Mouse (Mus musculus) left cerebral cortex, postnatal 36 days (tissue): Measurements from ENCODE around the gene Slc31a1. TPM values are rescaled to one million over a fixed set of nuclear protein-coding genes. Genes with fewer than 3 reads are reported as not detected.

Experiments used
- DNase-seq, 2 experiments: peaks; one replicate each; pipeline ENCODE4 v3.0.0; 2021 to 2022; ENCODE audit warnings: low spot score in 2 of 2, mixed read lengths in 1 of 2
- intact Hi-C: fragments of 180-260 bp; cut with DNase I; formaldehyde crosslinking; loops from one replicate; pipeline ENCODE4 v1.15.1; 2025
- total RNA-seq, 2 experiments: library from RNA; stranded (reverse); gene quantifications; 2 replicates each; pipeline ENCODE4 v1.2.3; 2021

The Slc31a1 gene
- total RNA-seq, 2 experiments from 2014 or later = 14.2 to 15.2 TPM

GRCm38 (mm10) chr4:62361571-62361970, 1.0 kb downstream of the Slc31a1 start:
- intact Hi-C loops = loop anchor here (2.0 kb wide), 1 partner anchor 47 kb away; the partner anchor contains the start of genes Cdc26 and Prpf4
- no peak for DNase-seq

DNA sequence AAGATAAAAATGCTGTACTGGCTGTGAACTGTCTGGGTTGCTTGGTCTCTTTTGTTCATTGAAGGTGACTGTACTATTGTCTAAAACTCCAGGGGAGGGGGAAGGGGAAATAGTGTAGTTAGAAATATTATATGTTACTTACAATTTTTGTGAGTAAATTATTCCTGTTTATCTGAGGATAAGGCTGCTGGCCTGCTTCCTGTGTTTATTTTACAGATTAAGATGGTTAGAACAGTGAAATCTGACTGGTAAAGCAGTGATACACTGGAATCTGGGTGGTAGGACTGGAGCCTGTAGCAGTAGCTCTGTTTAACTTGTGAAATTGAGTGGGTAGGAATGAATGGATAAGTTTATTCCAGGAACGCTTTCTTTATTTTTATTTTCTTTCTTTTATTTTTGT, 1.5 kb downstream of the Slc31a1 start:
- DNase-seq = no peak
- intact Hi-C loops = loop anchor here (2.0 kb wide), 1 partner anchor 47 kb away; the partner anchor contains the start of genes Cdc26 and Prpf4

GRCm38 (mm10) chr4:62362437-62362836, 1.9 kb downstream of the Slc31a1 start:
- intact Hi-C loops = no loop called here

GRCm38 (mm10) chr4:62364299-62364698, 3.8 kb downstream of the Slc31a1 start:
- DNase-seq = no peak
- intact Hi-C loops = no loop called here

More at GRCm38 (mm10) chr4:62362437-62362836, 1.9 kb downstream of the Slc31a1 start:
- no peak for DNase-seq

DNA sequence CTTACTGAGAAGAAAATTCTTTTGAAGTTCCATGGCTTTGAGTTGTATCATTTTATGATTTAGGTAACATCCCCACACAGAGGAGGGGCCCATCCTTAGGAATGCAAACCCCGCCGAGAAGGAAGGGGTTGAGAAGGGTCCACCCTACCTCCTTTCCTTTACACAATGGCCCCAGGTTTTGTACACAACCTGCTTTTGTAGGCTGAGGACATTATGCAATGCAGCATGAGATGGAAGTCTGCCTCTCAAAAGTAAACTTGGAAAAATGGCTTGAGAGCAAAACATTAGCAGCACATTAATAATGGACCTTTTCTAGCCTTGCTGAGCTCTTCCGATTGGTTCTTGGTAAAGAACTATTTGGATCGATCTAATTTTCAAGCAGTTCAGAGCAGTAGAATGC, 5.8 kb downstream of the Slc31a1 start:
- intact Hi-C loops = no loop called here
- no peak for DNase-seq

GRCm38 (mm10) chr4:62367586-62367985, 7.1 kb downstream of the Slc31a1 start:
- intact Hi-C loops = no loop called here
- no peak for DNase-seq

DNA sequence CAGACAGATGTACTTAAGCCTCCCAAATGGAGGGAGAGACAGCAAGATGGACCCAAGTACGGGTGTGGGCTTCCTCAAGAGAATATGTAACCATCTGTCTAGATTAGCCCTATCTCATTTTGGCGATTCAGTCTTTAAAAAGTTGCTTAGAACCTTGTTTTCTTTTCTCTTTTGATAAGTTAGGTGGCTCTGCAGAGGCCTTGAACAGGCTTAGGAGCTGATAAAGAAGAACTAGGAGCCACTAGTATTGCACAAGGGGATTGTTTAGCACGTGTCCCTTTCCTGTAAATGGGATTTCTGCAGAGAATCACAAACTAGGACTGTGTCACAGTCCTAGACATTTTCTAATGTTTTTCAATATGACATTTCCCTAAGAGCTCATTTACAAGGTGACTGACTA, 8.6 kb downstream of the Slc31a1 start:
- intact Hi-C loops = no loop called here
- DNase-seq = no peak

GRCm38 (mm10) chr4:62372410-62372809, 11.9 kb downstream of the Slc31a1 start:
- DNase-seq = no peak
- intact Hi-C loops = no loop called here

GRCm38 (mm10) chr4:62372818-62373520, 12.4 kb downstream of the Slc31a1 start:
- intact Hi-C loops = no loop called here
- DNase-seq = no peak

DNA sequence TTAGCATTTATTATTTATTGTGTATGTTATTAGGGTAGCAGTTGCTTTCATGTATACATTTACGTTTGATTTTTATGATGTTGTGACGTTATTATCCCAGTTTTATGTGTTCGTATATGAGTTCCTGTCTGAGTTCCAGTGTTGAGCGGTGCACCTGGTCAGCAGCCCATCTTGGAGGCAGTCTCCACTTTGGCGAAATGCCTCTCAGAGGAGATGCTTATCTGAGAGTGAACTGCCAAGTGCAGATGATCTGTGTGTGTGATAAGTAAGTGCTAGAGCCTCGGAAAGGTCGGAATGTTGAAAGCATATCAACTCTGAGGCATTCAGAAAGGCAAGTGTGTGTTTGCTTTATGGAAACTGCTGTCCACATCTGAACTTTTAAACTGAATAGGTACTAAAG, 13.1 kb downstream of the Slc31a1 start:
- intact Hi-C loops = no loop called here
- no peak for DNase-seq

GRCm38 (mm10) chr4:62374342-62374741, 13.8 kb downstream of the Slc31a1 start:
- intact Hi-C loops = no loop called here
- DNase-seq = no peak

- no peak for DNase-seq
Measured at GRCm38 (mm10) chr4:62376123-62376522, 15.6 kb downstream of the Slc31a1 start.

GRCm38 (mm10) chr4:62379724-62380381, 19.3 kb downstream of the Slc31a1 start:
- intact Hi-C loops = no loop called here
- DNase-seq = no peak

More at GRCm38 (mm10) chr4:62376123-62376522, 15.6 kb downstream of the Slc31a1 start:
- intact Hi-C loops = no loop called here

GRCm38 (mm10) chr4:62383207-62383606, 22.7 kb downstream of the Slc31a1 start:
- intact Hi-C loops = no loop called here
- no peak for DNase-seq

- no peak for DNase-seq
- intact Hi-C loops = no loop called here
Measured at GRCm38 (mm10) chr4:62383752-62384151, 23.2 kb downstream of the Slc31a1 start.

GRCm38 (mm10) chr4:62384159-62384558, 23.6 kb downstream of the Slc31a1 start:
- intact Hi-C loops = no loop called here

DNA sequence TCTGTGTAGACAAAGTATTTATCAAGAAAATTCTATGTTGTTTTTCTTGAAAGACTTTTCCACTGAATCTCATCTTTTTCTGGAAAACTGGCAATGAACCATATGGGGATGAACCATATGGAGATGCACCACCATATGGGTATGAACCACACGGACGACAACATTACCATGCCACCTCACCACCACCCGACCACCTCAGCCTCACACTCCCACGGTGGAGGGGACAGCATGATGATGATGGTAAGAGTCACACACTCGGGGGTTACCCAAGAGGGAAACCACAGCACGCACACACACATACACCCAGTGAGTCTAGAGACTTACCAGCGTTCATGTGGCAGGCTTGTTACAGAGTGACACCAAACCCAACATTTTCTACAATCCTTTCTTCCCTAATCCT, 24.9 kb downstream of the Slc31a1 start:
- DNase-seq = peak in 1 of 2 experiments; percentile 15
- intact Hi-C loops = no loop called here

More at GRCm38 (mm10) chr4:62384159-62384558, 23.6 kb downstream of the Slc31a1 start:
- no peak for DNase-seq

GRCm38 (mm10) chr4:62389592-62390512, 29.3 kb downstream of the Slc31a1 start:
- DNase-seq = no peak
- intact Hi-C loops = no loop called here

DNA sequence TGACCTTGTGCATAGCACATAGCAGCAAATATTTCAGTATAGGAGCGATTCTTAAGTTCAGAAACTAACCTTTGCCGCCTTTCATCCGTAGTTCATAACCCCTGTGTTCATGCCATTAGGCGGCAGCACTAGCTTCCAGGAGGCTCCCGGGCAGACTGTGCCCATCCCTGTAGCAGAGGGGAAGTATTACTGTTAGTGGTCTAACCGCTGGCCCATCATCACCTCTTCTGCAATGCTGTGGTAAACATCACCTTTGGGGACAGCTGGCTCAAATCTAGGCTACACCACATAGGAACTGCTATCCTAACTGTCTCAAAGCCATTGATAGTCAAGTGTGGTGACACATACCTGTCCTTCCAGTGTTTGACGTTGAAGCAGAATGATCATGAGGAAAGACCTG, 31.4 kb downstream of the Slc31a1 start:
- intact Hi-C loops = no loop called here
- no peak for DNase-seq

GRCm38 (mm10) chr4:62393459-62393858, 32.9 kb downstream of the Slc31a1 start:
- intact Hi-C loops = no loop called here
- no peak for DNase-seq
